Mouse (Mus musculus) embryo, embryonic 11 days (tissue): ENCODE data around the gene Swap70.
A peak's percentile ranks its signal among the peaks of the same experiment; 100 is the strongest.

ENCODE experiments used
- DNase-seq: peaks from one replicate; pipeline ENCODE4 v3.0.0-alpha.2; 2015

The Swap70 gene

DNA sequence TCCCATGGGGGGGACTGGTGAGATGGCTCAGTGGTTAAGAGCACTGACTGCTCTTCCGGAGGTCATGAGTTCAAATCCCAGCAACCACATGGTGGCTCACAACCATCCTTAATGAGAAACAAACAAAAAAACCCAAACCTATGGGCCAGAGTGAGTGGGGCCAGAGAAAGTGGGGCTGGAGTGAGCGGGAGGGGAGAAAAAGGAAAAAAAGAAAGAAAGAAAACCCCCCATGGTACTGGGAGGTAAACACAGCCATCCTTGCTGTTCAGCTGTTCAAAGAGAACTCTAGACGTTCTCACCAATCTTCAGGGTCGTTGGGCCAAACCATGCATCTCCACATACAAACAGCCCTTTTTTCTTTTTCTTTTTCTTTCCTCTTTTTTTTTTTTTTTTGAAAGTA is 18.1 kb downstream of the Swap70 start:
- no peak for DNase-seq

- DNase-seq, result no peak
Measured at GRCm38 (mm10) chr7:110241472-110242289, 20.2 kb downstream of the Swap70 start.

GRCm38 (mm10) chr7:110242290-110242581 is 20.7 kb downstream of the Swap70 start:
- DNase-seq, result no peak

DNA sequence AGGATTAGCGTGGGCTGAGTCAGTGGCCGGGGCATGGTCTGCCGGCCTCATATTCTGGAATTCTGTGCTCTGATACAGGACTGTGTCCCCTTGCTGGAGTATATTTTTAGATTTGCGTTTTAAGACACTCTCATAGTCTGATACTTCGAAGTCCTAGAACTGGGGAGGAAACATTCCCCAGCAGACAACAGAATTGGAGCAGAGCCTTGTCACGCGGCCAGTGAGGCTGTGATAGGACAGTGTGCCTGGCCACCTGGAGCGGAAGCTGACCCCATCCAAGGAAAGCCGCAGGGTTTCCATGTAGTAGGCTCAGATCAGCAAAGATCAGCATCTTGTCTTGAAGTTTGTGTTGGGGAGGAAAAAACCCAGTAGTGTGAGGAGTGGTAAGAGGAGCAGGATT is 23.6 kb downstream of the Swap70 start:
- DNase-seq, result no peak

DNA sequence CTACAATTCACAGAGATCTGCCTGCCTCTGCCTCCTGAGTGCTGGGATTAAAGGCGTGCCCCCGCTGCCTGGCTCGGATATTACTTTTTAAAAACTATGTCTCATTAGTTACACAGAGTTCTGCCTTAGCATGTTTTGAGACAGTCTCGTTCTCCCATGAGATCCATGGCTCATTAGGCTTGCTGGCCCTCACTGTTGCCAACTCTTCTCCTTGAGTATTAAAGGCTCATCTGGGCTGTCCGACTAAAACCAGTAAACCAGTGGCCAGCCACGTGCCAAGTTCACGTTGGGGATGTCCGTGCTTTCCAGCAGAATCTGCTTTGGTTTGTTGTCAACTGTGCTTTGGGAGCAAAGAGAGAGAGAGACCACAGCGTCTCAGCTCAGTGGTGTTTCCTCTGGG is 25.0 kb downstream of the Swap70 start:
- DNase-seq, result no peak

DNA sequence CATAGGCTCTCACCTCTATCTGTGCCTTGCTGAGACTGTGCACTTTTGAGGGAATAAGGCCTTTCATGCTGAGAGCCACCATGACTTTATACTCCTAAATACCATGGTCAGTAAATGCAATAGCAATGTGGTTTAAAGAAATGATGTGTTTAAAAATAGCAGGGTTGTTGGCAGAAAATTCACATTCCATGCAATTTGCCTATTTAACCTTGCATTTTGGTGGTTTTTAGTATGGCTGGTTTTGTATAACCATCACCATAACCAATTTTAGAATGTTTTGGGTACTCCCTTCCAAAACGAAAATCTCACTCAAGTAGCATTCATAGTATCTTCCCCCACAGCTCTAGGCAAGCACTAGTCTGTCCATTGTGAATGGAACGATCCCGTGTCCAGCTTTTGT is 26.3 kb downstream of the Swap70 start:
- no peak for DNase-seq

DNA sequence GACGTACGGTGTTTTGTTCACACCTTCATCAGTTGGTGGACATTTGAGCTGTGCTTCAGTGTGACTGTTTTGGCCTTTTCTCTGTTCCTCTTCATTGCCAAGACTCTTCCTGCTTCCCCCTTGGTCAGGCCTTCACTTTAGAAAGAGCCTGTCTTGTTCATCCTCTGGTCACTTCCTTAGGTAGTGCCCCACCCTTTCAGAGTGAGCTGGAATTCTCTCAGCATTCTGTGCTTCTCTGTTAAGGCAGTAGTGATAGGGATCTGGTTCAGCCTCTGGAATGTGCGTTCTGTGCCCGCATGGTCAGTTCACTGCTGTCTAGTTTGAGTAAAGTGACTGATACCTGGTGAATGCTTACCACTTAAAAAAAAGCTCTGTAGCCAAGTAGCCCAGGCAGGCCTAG is 27.2 kb downstream of the Swap70 start:
- no peak for DNase-seq

DNA sequence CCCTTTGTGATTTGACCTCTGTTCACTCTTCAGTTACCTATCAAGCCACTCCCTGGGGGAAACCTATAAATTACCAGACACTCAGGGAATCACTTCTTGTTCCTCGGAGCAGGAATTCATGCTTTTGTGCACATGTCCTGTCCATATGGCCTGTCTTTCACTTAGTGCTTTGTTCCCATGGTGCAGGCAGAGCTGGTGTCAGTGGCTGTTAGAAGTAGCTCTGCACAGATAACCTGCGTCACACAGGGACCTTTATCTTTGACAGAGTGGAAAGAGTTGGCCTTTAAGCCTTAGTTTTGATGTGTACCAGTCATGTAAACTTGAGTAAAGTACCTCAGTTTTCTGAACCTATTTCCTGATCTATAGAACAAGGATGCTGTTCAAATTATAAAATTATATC is 32.4 kb downstream of the Swap70 start:
- no peak for DNase-seq

DNA sequence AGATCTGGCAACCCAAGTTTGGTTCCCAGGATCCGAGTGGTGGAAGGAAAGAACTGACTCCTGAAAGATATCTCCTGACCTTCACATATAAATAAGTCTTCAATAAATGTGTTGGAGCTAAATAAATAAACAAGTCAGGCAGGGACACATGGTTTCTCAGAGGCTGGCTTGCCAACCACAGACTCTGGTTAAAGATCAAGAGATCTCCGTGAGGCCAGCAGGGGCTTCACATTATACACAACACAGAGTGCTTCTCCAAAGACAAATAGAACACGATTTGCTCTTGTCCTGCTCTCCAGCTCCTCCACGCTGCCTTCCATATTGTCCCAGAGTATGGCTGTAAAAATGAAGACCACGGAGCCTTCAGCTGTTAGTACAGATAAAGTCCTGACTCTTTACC is 32.9 kb downstream of the Swap70 start:
- no peak for DNase-seq

- DNase-seq, result no peak
Measured at GRCm38 (mm10) chr7:110257059-110257458, 35.5 kb downstream of the Swap70 start.

DNA sequence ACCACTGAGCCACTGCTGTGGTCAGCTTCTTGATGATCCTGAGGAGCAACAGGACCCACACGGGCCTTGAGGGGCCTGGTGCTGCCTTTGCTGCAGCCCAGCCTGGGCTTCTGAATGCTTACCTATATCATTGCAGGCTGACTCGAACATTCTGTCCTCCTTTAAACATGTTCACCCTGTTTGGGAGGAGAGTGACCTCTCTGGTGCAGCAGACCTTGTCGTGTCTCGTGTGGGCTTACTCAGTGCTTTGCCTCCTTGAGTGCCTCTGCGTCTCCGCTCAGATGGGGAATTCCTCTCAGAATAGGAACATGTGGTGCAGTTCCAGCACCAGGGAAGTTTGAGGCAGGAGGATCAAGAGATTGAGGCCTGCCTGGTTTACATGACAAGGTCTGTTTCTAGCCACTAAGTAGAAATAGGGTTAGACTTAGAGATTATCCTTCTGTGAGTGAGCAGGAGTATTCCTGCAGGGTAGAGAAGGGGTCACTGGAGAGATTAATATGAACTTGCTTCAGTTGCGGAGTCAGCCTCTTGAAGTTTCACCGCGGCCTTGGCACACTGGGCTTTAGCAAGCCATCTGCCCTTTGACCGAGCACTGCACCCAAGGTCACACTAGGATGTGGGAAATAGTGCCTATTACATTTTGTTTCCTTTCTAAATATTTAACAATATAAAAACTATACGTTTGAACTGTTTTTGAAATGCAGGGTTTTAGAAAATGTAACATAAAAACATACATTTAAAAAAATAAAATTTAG is 36.9 kb downstream of the Swap70 start:
- DNase-seq, result no peak

GRCm38 (mm10) chr7:110259966-110260711 is 38.6 kb downstream of the Swap70 start:
- DNase-seq, result no peak

GRCm38 (mm10) chr7:110261807-110262206 is 40.3 kb downstream of the Swap70 start:
- DNase-seq, result no peak

DNA sequence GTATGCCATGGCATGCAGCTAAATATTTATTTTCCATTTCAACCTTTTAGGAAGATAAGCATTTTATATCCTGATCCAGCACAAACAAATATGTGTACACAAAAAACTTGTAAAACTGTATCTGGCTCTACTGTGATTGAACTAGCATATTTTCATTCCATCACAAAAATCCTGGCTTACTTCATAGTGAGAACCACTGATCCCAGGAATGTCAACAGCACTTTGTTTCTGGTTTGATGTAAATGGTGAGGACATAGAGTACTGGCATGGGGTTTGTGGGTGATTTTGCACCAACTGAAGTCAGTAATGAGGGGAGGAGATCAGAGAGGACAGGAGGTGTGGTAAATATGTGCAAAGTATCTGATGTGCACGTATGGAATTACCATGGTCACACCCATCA is 41.1 kb downstream of the Swap70 start:
- no peak for DNase-seq

DNA sequence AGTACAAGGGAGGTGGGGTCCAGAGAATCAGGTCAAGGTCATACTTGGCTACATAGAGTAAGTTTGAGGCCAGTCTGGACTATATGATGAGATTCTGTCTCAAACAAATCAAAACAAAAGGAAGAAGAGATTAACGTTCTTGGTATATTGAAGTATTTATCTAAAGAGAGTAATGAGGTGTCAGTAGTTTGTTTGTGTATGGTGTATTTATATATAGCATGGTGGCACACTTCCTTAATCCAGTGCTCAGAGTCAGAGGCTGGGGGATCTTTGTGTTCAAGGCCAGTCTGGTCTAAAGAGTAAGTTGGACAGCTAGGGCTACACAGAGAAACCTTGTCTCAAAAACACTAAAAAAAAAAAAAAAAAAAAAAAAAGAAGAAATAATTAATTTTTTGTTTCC is 42.0 kb downstream of the Swap70 start:
- DNase-seq, result no peak

- DNase-seq, result peak; percentile 83
Measured at GRCm38 (mm10) chr7:110265796-110266195, 44.3 kb downstream of the Swap70 start.

DNA sequence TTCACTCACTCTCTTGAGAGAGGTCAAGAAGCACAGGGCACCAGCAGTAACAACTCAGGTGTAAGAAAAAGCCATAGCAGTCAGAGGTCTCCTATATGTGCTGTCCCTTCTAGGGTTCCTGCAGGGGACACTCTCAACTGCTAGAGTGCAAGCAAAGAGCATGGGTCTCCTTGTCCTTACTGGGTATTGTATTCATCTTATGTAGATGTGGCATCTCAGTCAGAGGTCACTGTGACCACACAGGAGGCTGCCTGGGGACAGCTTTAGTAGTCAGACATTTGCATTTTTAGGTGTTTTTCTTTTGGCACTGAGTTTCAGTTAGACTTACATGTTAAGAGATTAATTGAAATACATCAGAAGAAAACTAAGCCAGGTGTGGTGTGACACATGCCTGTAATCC is 45.5 kb downstream of the Swap70 start:
- no peak for DNase-seq

- DNase-seq, result no peak
Measured at GRCm38 (mm10) chr7:110267994-110268393, 46.5 kb downstream of the Swap70 start.

- no peak for DNase-seq
Measured at GRCm38 (mm10) chr7:110268511-110268910, 47.0 kb downstream of the Swap70 start.

DNA sequence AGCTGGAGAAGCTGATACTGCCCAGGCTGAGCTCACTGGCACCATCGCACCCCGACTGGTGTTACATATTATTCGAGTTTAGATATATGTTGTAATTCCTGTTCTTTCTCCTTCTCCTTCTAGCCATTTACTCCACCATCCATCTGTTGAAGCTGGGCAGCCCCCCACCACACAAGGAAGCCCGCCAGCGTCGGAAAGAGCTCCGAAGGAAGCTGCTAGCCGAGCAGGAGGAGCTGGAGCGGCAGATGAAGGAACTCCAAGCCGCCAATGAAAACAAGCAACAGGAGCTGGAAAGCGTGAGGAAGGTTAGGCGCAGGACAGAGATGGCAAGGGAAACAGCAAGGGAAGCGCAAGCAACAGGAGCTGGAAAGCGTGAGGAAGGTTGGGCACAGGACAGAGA is 48.3 kb downstream of the Swap70 start:
- DNase-seq, result no peak

DNA sequence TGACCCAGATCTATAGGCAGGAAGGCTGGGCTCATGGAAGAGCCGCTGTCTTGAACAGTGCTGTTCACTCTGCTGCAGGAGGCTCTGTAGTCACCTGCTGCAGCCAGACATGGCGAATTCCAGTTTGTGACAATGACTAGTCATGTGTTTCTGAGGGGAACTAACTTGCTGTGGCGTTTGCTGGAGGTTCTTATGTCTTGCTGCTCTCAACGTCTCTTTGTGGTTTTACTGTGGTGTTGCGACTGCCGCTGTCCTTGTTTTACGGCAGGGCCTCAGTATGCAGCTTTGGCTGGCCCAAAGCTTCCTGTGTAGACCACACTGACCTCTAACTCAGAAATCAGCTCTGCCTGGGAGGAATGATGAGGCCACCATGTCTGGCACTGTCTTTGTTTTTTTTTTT is 48.9 kb downstream of the Swap70 start:
- no peak for DNase-seq

DNA sequence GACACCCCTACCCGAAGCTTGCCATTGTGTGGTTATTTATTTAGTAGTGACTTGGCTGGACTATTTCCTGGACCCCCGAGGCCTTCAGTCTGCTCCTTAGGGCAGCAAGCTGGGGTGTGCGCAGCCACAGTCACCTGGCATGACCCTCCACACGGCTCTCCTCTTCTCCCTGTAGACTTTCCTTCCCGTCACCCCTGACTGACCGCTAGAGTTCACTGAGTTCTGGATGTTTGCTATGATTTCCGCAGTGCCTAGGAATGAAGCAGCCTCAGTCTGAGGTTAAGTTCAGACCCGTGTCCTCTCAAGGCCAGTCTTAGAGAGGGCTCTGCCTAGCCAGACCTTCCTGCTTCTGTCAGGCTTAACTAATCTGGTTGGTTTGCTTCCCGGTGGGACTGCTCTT is 50.3 kb downstream of the Swap70 start:
- no peak for DNase-seq

- DNase-seq, result no peak
Measured at GRCm38 (mm10) chr7:110272434-110272833, 50.9 kb downstream of the Swap70 start.

DNA sequence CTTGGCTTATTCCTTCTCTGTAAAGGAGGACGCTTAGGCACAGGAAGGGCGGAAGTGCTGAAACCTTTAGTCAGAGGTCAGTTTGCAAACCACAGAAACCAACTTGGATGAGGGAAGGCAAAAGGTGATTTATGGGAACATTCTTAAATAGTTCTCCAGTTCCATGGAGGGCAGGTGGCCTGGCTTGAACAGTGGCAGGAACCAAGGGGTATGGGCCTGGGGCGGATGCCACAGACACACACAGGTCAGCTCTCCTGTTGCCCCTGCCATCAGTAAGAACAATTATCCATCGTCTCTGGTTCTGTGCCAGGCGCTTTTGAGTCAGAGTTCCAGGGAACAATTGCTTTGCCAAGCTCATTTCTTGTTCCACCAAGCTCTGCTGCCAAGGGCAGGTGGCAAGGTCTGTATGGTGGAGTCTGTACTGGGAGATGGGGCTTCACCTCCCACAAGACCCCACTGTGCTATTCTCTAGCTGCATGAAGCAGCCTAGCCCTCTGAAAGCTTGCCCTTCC is 56.3 kb downstream of the Swap70 start:
- DNase-seq, result no peak
